Mouse (Mus musculus) embryonic fibroblast, embryonic 13.5 days (primary cell): ENCODE measurements around the gene Ppp1cc. TPM values are rescaled to one million over a fixed set of nuclear protein-coding genes. Genes with fewer than 3 reads are reported as not detected.

Experiments
- H3K27ac ChIP-seq: 2 replicates; pipeline ENCODE4 v1.5.1; 2012; ENCODE audit warnings: low read length, control low read depth, inconsistent platforms; ENCODE audit not compliant: insufficient read depth
- H3K4me1 ChIP-seq: 2 replicates; pipeline ENCODE4 v1.6.1; 2011; ENCODE audit warnings: low read length; ENCODE audit not compliant: control insufficient read depth, insufficient read depth
- H3K4me3 ChIP-seq: 2 replicates; pipeline ENCODE4 v1.5.1; 2011; ENCODE audit warnings: mild to moderate bottlenecking, control low read depth, low read length; ENCODE audit not compliant: insufficient read depth
- CTCF ChIP-seq: IDR thresholded peaks from 2 replicates; pipeline ENCODE4 v1.5.1; 2011; ENCODE audit warnings: mild to moderate bottlenecking, control low read depth, low read length, moderate library complexity, borderline replicate concordance; ENCODE audit not compliant: insufficient read depth
- POLR2A ChIP-seq: IDR thresholded peaks from 2 replicates; pipeline ENCODE4 v1.6.1; 2011; ENCODE audit warnings: low read depth, mild to moderate bottlenecking, control low read depth, low read length, moderate library complexity
- polyA plus RNA-seq: library from polyadenylated mRNA; stranded (reverse); fragments of >200 nt; gene quantifications from 2 replicates; pipeline ENCODE4 v1.2.4, GENCODE M21; 2011; ENCODE audit warnings: low read depth; ENCODE audit not compliant: missing spikeins, insufficient read length

Ppp1cc gene
- polyA plus RNA-seq, 1 experiment, result 241 TPM

- no peak overlapping the region for H3K27ac ChIP-seq
- H3K4me3 ChIP-seq, result no peak overlapping the region
- H3K4me1 ChIP-seq, result no peaks in the 10 kb centered on the region
- no peak for TF ChIP-seq POLR2A
- no peak for TF ChIP-seq CTCF
These were observed 32.8 kb upstream of the Ppp1cc start for GRCm38 (mm10) chr5:122125211-122125760.

GRCm38 (mm10) chr5:122129068-122129655 is 28.9 kb upstream of the Ppp1cc start:
- no peak for TF ChIP-seq CTCF
- no peak for TF ChIP-seq POLR2A
- Histone ChIP-seq H3K27ac (no peak overlapping the region), H3K4me1 (no peaks in the 10 kb centered on the region), H3K4me3 (no peak overlapping the region)

- H3K4me3 ChIP-seq, result no peak overlapping the region
- H3K4me1 ChIP-seq, result no peaks in the 10 kb centered on the region
These were observed 27.6 kb upstream of the Ppp1cc start for GRCm38 (mm10) chr5:122130341-122130998.

GRCm38 (mm10) chr5:122131076-122132051 is 26.7 kb upstream of the Ppp1cc start:
- Histone ChIP-seq H3K4me3 (peak overlapping the region; percentile 9), H3K27ac (no peak overlapping the region), H3K4me1 (no peaks in the 10 kb centered on the region)
- TF ChIP-seq CTCF (peak; percentile 60; the same call in 1 of the 2 replicates), POLR2A (no peak)

More at GRCm38 (mm10) chr5:122130341-122130998, 27.6 kb upstream of the Ppp1cc start:
- H3K27ac ChIP-seq, result no peak overlapping the region
- TF ChIP-seq CTCF (no peak), POLR2A (no peak)

GRCm38 (mm10) chr5:122132167-122133049 is 25.7 kb upstream of the Ppp1cc start:
- TF ChIP-seq POLR2A (no peak), CTCF (no peak)
- H3K27ac ChIP-seq, result no peak overlapping the region
- no peaks in the 10 kb centered on the region for H3K4me1 ChIP-seq
- H3K4me3 ChIP-seq, result peak overlapping the region; percentile 9

GRCm38 (mm10) chr5:122133050-122133389 is 25.1 kb upstream of the Ppp1cc start:
- H3K27ac ChIP-seq, result no peak overlapping the region
- TF ChIP-seq POLR2A, result no peak
- TF ChIP-seq CTCF, result no peak
- H3K4me1 ChIP-seq, result no peaks in the 10 kb centered on the region
- H3K4me3 ChIP-seq, result no peak overlapping the region

- no peak overlapping the region for H3K4me3 ChIP-seq
- no peak overlapping the region for H3K27ac ChIP-seq
- TF ChIP-seq POLR2A (no peak), CTCF (no peak)
- no peaks in the 10 kb centered on the region for H3K4me1 ChIP-seq
These were observed 23.4 kb upstream of the Ppp1cc start for GRCm38 (mm10) chr5:122134395-122135289.

DNA sequence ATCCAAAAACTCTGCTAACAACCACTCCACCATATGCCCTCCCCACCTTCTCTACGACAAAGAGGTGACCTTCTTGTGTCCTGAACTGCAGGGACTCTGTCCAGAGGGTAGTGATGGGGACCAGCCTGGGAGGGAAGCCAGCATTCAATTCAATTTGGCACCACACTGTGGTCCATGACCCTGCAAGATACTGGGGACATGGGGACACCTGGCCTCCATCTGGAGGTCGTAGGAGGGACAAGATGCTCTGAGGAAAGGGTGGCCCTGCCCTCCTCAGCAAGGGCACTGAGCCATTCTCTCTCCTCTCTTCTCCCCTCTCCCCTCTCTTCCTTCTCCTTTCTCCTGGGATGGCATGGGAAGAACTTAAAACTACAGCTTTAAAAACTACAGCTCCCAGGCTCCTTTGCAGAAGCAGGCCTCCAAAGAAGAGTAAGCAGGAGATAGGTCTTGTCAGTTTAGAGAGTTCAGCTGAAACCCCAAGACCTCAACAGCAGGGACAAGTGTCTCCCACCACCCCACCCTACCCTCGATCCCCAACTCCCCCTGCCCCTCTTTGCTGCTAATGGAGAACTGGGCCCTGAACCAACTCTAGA is 22.7 kb upstream of the Ppp1cc start:
- TF ChIP-seq POLR2A (no peak), CTCF (no peak)
- Histone ChIP-seq H3K4me1 (no peaks in the 10 kb centered on the region), H3K27ac (no peak overlapping the region), H3K4me3 (no peak overlapping the region)
